Mouse (Mus musculus) thymus, adult 2 months (tissue): ENCODE measurements around the gene E130309D02Rik.

Experiments used
- CTCF ChIP-seq: fragments of 200-500 bp; IDR thresholded peaks from 2 replicates; pipeline ENCODE4 v1.5.1; 2012; ENCODE audit warnings: mild to moderate bottlenecking, control low read depth, low read length, moderate library complexity, borderline replicate concordance; ENCODE audit not compliant: control insufficient read depth, poor library complexity, insufficient read depth; ENCODE audit errors: extremely low read depth
- POLR2A ChIP-seq: fragments of 200-500 bp; IDR thresholded peaks from 2 replicates; pipeline ENCODE4 v1.6.1; 2012; ENCODE audit warnings: mild to moderate bottlenecking, low read length, control low read depth, moderate library complexity; ENCODE audit not compliant: control insufficient read depth, poor library complexity, insufficient read depth; ENCODE audit errors: extremely low read depth

- TF ChIP-seq CTCF: no peak
- no peak for TF ChIP-seq POLR2A
Measured at GRCm38 (mm10) chr5:143275761-143276160, 39.4 kb downstream of the E130309D02Rik start.
